Mouse (Mus musculus) megakaryocyte progenitor cell, adult 5-6 weeks (primary cell): ENCODE results near the gene Tubb4a. TPM values are rescaled to one million over a fixed set of nuclear protein-coding genes. Genes with fewer than 3 reads are reported as not detected.
A peak's percentile ranks its signal among the peaks of the same experiment; 100 is the strongest.

ENCODE experiments used
- ATAC-seq: replicated peaks from 2 replicates; pipeline ENCODE4 v1.8.0; 2016; ENCODE audit warnings: mild to moderate bottlenecking, moderate TSS enrichment, inconsistent platforms; ENCODE audit not compliant: poor library complexity
- total RNA-seq, 2 experiments: library from RNA; stranded (forward) in 1 of 2; stranded (reverse) in 1 of 2; fragments of 157-497, 149-512 nt in 1 of 2; fragments of 200-1000 nt in 1 of 2; gene quantifications; 2 replicates each; pipeline versions ENCODE4 v1.2.3 to v1.2.4; 2015 to 2017

The Tubb4a gene
- total RNA-seq, 2 experiments from 2014 or later: 0.12 TPM; not detected in 1

GRCm38 (mm10) chr17:57104496-57104895 lies 16.9 kb upstream of the Tubb4a start:
- no peak for ATAC-seq

GRCm38 (mm10) chr17:57102276-57102675 lies 14.7 kb upstream of the Tubb4a start:
- peak; percentile 32; the same call in 1 of the 2 replicates for ATAC-seq

GRCm38 (mm10) chr17:57099629-57100325 lies 12.2 kb upstream of the Tubb4a start:
- ATAC-seq: peak; percentile 33

GRCm38 (mm10) chr17:57098321-57098720 lies 10.7 kb upstream of the Tubb4a start:
- no peak for ATAC-seq

GRCm38 (mm10) chr17:57096623-57096920 lies 9.0 kb upstream of the Tubb4a start:
- peak; percentile 67 for ATAC-seq

GRCm38 (mm10) chr17:57095855-57096622 lies 8.5 kb upstream of the Tubb4a start:
- peak; percentile 64 for ATAC-seq

GRCm38 (mm10) chr17:57094222-57094621 lies 6.6 kb upstream of the Tubb4a start:
- ATAC-seq: peak; percentile 41

GRCm38 (mm10) chr17:57085970-57086757 lies 1.4 kb downstream of the Tubb4a start:
- no peak for ATAC-seq

- no peak for ATAC-seq
Measured at GRCm38 (mm10) chr17:57082481-57082880, 5.1 kb downstream of the Tubb4a start.

- ATAC-seq: no peak
Measured at GRCm38 (mm10) chr17:57081234-57081842, 6.2 kb downstream of the Tubb4a start.

- ATAC-seq: no peak
Measured at GRCm38 (mm10) chr17:57079919-57080318, 7.7 kb downstream of the Tubb4a start.

GRCm38 (mm10) chr17:57078336-57078735 lies 9.2 kb downstream of the Tubb4a start, which contains the start of gene Dennd1c:
Gene Dennd1c, minus strand, starts transcription at chr17:57078514.
- peak; percentile 94 for ATAC-seq

- no peak for ATAC-seq
Measured at GRCm38 (mm10) chr17:57076916-57077315, 10.7 kb downstream of the Tubb4a start.

GRCm38 (mm10) chr17:57070699-57071098 lies 16.9 kb downstream of the Tubb4a start:
- ATAC-seq: no peak

GRCm38 (mm10) chr17:57070272-57070671 lies 17.3 kb downstream of the Tubb4a start:
- ATAC-seq: no peak

- ATAC-seq: 0 out of 2 replicates have a peak, but pooled peaks have one; percentile 13
Measured at GRCm38 (mm10) chr17:57066908-57067307, 20.7 kb downstream of the Tubb4a start.

- ATAC-seq: no peak
Measured at GRCm38 (mm10) chr17:57063031-57063430, 24.6 kb downstream of the Tubb4a start.

GRCm38 (mm10) chr17:57062548-57062947 lies 25.0 kb downstream of the Tubb4a start:
- no peak for ATAC-seq

- ATAC-seq: no peak
Measured at GRCm38 (mm10) chr17:57062011-57062521, 25.5 kb downstream of the Tubb4a start.

- ATAC-seq: no peak
Measured at GRCm38 (mm10) chr17:57061069-57061468, 26.5 kb downstream of the Tubb4a start.
